Mouse (Mus musculus): ENCODE results near the gene Id1. TPM values are rescaled to one million over a fixed set of nuclear protein-coding genes. Genes with fewer than 3 reads are reported as not detected.

The Id1 gene
- polyA plus RNA-seq, 1 experiment from 2014 or later: 87.7 TPM

Small RNAs within 50 kb of the gene (microRNA-seq; reads per million reads assigned to microRNA genes)
- not detected for gene Gm23802

Other genes starting within 250 kb of the Id1 start
- gene Defb22, start 246.1 kb upstream of the Id1 start, polyA plus RNA-seq (2016; fragmentation: Nextera tagmentation; extraction: Ambion mirVana): not detected in 2 replicates
- not detected in 2 replicates for gene Defb26, start 224.6 kb upstream of the Id1 start, polyA plus RNA-seq (2016; fragmentation: Nextera tagmentation; extraction: Ambion mirVana)
- not detected in 2 replicates for gene Defb28, start 218.0 kb upstream of the Id1 start, polyA plus RNA-seq (2016; fragmentation: Nextera tagmentation; extraction: Ambion mirVana)
- not detected in 2 replicates for gene Defb29, start 196.2 kb upstream of the Id1 start, polyA plus RNA-seq (2016; fragmentation: Nextera tagmentation; extraction: Ambion mirVana)
- gene Gm17416, start 166.9 kb upstream of the Id1 start, polyA plus RNA-seq (2016; fragmentation: Nextera tagmentation; extraction: Ambion mirVana): not detected in 2 replicates
- not detected in 2 replicates for gene Defb21, start 163.5 kb upstream of the Id1 start, polyA plus RNA-seq (2016; fragmentation: Nextera tagmentation; extraction: Ambion mirVana)
- gene Defb19, start 155.9 kb upstream of the Id1 start, polyA plus RNA-seq (2016; fragmentation: Nextera tagmentation; extraction: Ambion mirVana): 0.88 and 0.98 TPM in 2 replicates
- not detected in 2 replicates for gene Defb45, start 136.9 kb upstream of the Id1 start, polyA plus RNA-seq (2016; fragmentation: Nextera tagmentation; extraction: Ambion mirVana)
- not detected in 2 replicates for gene Defb36, start 131.9 kb upstream of the Id1 start, polyA plus RNA-seq (2016; fragmentation: Nextera tagmentation; extraction: Ambion mirVana)
- not detected in 2 replicates for gene Defb25, start 113.2 kb upstream of the Id1 start, polyA plus RNA-seq (2016; fragmentation: Nextera tagmentation; extraction: Ambion mirVana)
- 9.5 and 10.1 TPM in 2 replicates for gene Rem1, start 109.3 kb upstream of the Id1 start, polyA plus RNA-seq (2016; fragmentation: Nextera tagmentation; extraction: Ambion mirVana)
- 87.5 and 91.9 TPM in 2 replicates for gene H13, start 66.8 kb upstream of the Id1 start, polyA plus RNA-seq (2016; fragmentation: Nextera tagmentation; extraction: Ambion mirVana)
- 23.1 and 25.2 TPM in 2 replicates for gene Mcts2, start 49.2 kb upstream of the Id1 start, polyA plus RNA-seq (2016; fragmentation: Nextera tagmentation; extraction: Ambion mirVana)
- 18.9 and 20.8 TPM in 2 replicates for gene Cox4i2, start 17.9 kb downstream of the Id1 start, polyA plus RNA-seq (2016; fragmentation: Nextera tagmentation; extraction: Ambion mirVana)
- 83.0 and 85.9 TPM in 2 replicates for gene Bcl2l1, start 95.5 kb downstream of the Id1 start, polyA plus RNA-seq (2016; fragmentation: Nextera tagmentation; extraction: Ambion mirVana)
- gene Tpx2, start 111.7 kb downstream of the Id1 start, polyA plus RNA-seq (2016; fragmentation: Nextera tagmentation; extraction: Ambion mirVana): 65.6 and 74.1 TPM in 2 replicates
- 0.05 and 0.12 TPM in 2 replicates for gene Mylk2, start 175.1 kb downstream of the Id1 start, polyA plus RNA-seq (2016; fragmentation: Nextera tagmentation; extraction: Ambion mirVana)
- 0.86 and 1.1 TPM in 2 replicates for gene Foxs1, start 197.0 kb downstream of the Id1 start, polyA plus RNA-seq (2016; fragmentation: Nextera tagmentation; extraction: Ambion mirVana)
- 0.10 TPM in 1 of 2 replicates, not detected in the other for gene Dusp15, start 215.4 kb downstream of the Id1 start, polyA plus RNA-seq (2016; fragmentation: Nextera tagmentation; extraction: Ambion mirVana)
- 0.24 and 0.38 TPM in 2 replicates for gene Ttll9, start 226.2 kb downstream of the Id1 start, polyA plus RNA-seq (2016; fragmentation: Nextera tagmentation; extraction: Ambion mirVana)